Mouse (Mus musculus): ENCODE measurements around the gene Cacna1d. TPM values are rescaled to one million over a fixed set of nuclear protein-coding genes. Genes with fewer than 3 reads are reported as not detected.

Gene Cacna1d
- total RNA-seq, 2 experiments from 2014 or later, result 2.7 to 3.5 TPM

- no peak for DNase-seq
- intact Hi-C loops (cut with DNase I), result loop anchor here (10.0 kb wide), 1 partner anchor 544 kb away; no protein-coding TSS in a partner anchor
Observed at GRCm38 (mm10) chr14:30131256-30131655, 360.0 kb downstream of the Cacna1d start.

- intact Hi-C loops (cut with DNase I), result loop anchor here (10.0 kb wide), 1 partner anchor 545 kb away; no protein-coding TSS in a partner anchor
- no peak for DNase-seq
Observed at GRCm38 (mm10) chr14:30130092-30130491, 361.2 kb downstream of the Cacna1d start.

GRCm38 (mm10) chr14:30129378-30129777, 361.9 kb downstream of the Cacna1d start:
- intact Hi-C loops (cut with DNase I), result no loop called here
- peak; percentile 20 to 41 for DNase-seq

- intact Hi-C loops (cut with DNase I), result no loop called here
- DNase-seq, result no peak
Observed at GRCm38 (mm10) chr14:30124951-30125690, 366.1 kb downstream of the Cacna1d start.

GRCm38 (mm10) chr14:30120023-30120422, 371.2 kb downstream of the Cacna1d start:
- intact Hi-C loops (cut with DNase I), result no loop called here
- no peak for DNase-seq

GRCm38 (mm10) chr14:30113392-30114108, 377.7 kb downstream of the Cacna1d start:
- intact Hi-C loops (cut with DNase I), result no loop called here

GRCm38 (mm10) chr14:30109079-30109478, 382.2 kb downstream of the Cacna1d start:
- no peak for DNase-seq
- intact Hi-C loops (cut with DNase I), result no loop called here

More at GRCm38 (mm10) chr14:30113392-30114108, 377.7 kb downstream of the Cacna1d start:
- no peak for DNase-seq

- no peak for DNase-seq
- intact Hi-C loops (cut with DNase I), result no loop called here
Observed at GRCm38 (mm10) chr14:30106550-30106949, 384.7 kb downstream of the Cacna1d start.

- intact Hi-C loops (cut with DNase I), result no loop called here
- no peak for DNase-seq
Observed at GRCm38 (mm10) chr14:30105551-30105950, 385.7 kb downstream of the Cacna1d start.

- no peak for DNase-seq
Observed at GRCm38 (mm10) chr14:30103946-30104536, 387.2 kb downstream of the Cacna1d start.

GRCm38 (mm10) chr14:30097239-30097638, 394.0 kb downstream of the Cacna1d start:
- peak in 1 of 2 experiments; percentile 11 for DNase-seq

More at GRCm38 (mm10) chr14:30103946-30104536, 387.2 kb downstream of the Cacna1d start:
- intact Hi-C loops (cut with DNase I), result no loop called here

GRCm38 (mm10) chr14:30092426-30092825, 398.8 kb downstream of the Cacna1d start:
- DNase-seq, result no peak
- intact Hi-C loops (cut with DNase I), result no loop called here

More at GRCm38 (mm10) chr14:30097239-30097638, 394.0 kb downstream of the Cacna1d start:
- intact Hi-C loops (cut with DNase I), result no loop called here

GRCm38 (mm10) chr14:30092021-30092420, 399.2 kb downstream of the Cacna1d start:
- DNase-seq, result no peak
- intact Hi-C loops (cut with DNase I), result no loop called here

GRCm38 (mm10) chr14:30079729-30080128, 411.5 kb downstream of the Cacna1d start:
- intact Hi-C loops (cut with DNase I), result no loop called here
- no peak for DNase-seq

GRCm38 (mm10) chr14:30078115-30078808, 413.0 kb downstream of the Cacna1d start:
- no peak for DNase-seq
- intact Hi-C loops (cut with DNase I), result no loop called here

- no peak for DNase-seq
- intact Hi-C loops (cut with DNase I), result no loop called here
Observed at GRCm38 (mm10) chr14:30075268-30075887, 415.9 kb downstream of the Cacna1d start.

GRCm38 (mm10) chr14:30068566-30068965, 422.7 kb downstream of the Cacna1d start:
- DNase-seq, result no peak
- intact Hi-C loops (cut with DNase I), result no loop called here

GRCm38 (mm10) chr14:30066752-30067151, 424.5 kb downstream of the Cacna1d start:
- intact Hi-C loops (cut with DNase I), result no loop called here
- DNase-seq, result no peak

GRCm38 (mm10) chr14:30064864-30065263, 426.4 kb downstream of the Cacna1d start:
- no peak for DNase-seq
- intact Hi-C loops (cut with DNase I), result no loop called here

Data from heart, postnatal 36 days (tissue).